Mouse (Mus musculus): ENCODE results near the gene Carhsp1.

DNA sequence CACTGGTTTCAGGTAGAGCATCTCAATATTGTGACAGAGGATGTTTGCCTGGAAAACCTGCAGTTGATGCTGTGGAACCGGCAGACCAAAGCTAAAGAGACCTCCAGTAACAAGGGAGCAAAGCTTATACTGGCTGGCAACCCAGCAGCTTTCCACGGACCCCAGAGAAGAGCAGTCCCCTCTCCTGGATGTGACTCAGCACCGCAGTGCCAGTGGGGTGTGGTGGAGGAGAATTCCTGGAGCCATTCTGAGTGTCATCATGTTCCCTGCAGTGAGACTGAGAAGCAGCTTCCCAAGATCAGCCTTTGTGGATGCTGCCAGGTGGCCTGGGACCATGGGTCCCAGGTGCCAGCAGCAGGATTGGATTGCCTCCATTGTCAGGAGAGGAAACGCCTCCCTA is 58.9 kb downstream of the Carhsp1 start:
- TF ChIP-seq CTCF (IDR thresholded peaks at IDR 0.05; ENCODE audit: borderline replicate concordance, control insufficient read depth, extremely low read depth, insufficient read depth, low read length, poor library complexity) (no peak), POLR2A (IDR thresholded peaks at IDR 0.05; ENCODE audit: control insufficient read depth, extremely low read depth, insufficient read depth, low read length, poor library complexity) (no peak)
